Comparison of ENCODE assay signal across 8 mouse cellular contexts in genomic region chr5:30647815-30648560, GRCm38 (mm10). TPM values are rescaled to one million over a fixed set of nuclear protein-coding genes. Genes with fewer than 3 reads are reported as not detected.
DNase-seq lines count a peak whose midpoint lies in the region; ATAC-seq and TF ChIP-seq lines count a peak whose summit lies in the region.

Gene Slc35f6 (plus strand): TSS chr5:30647933.

- peak within 1 kb of the TSS; percentile 79 for H3K4me2 ChIP-seq in heart, embryonic 11.5 days
- peak within 1 kb of the TSS; percentile 94 for H3K4me2 ChIP-seq in kidney, postnatal 0 days (ENCODE audit: low read length)
- H3K4me2 ChIP-seq in liver, embryonic 11.5 days = peak within 1 kb of the TSS; percentile 94
- H3K4me2 ChIP-seq in stomach, embryonic 14.5 days (replicated peaks; ENCODE audit: low read depth, low read length) = peak within 1 kb of the TSS; percentile 67

- TF ChIP-seq CTCF in kidney, postnatal 0 days (IDR thresholded peaks at IDR 0.05; ENCODE audit: low read depth) = no peak

- H3K4me3 ChIP-seq in heart, embryonic 11.5 days (ENCODE audit: low read depth, low read length) = peak within 1 kb of the TSS; percentile 86
- H3K4me3 ChIP-seq in kidney, postnatal 0 days (replicated peaks; ENCODE audit: low read depth, low read length) = peak within 1 kb of the TSS; percentile 86
- peak within 1 kb of the TSS; percentile 79 for H3K4me3 ChIP-seq in liver, embryonic 11.5 days (ENCODE audit: low read depth, low read length)
- H3K4me3 ChIP-seq in stomach, embryonic 14.5 days (ENCODE audit: low read depth, low read length) = peak within 1 kb of the TSS; percentile 69

- H3K9me3 ChIP-seq in heart, embryonic 11.5 days (replicated peaks; ENCODE audit: control insufficient read depth, low read length) = no peaks in the 10 kb centered on the region
- no peaks in the 10 kb centered on the region for H3K9me3 ChIP-seq in kidney, postnatal 0 days (replicated peaks; ENCODE audit: low read length)
- H3K9me3 ChIP-seq in liver, embryonic 11.5 days (ENCODE audit: control insufficient read depth, low read length) = no peaks in the 10 kb centered on the region
- H3K9me3 ChIP-seq in stomach, embryonic 14.5 days (ENCODE audit: control insufficient read depth, low read depth, low read length) = no peaks in the 10 kb centered on the region

- H3K4me1 ChIP-seq in heart, embryonic 11.5 days (ENCODE audit: control insufficient read depth, insufficient read depth, low read length) = peaks cover 17% of the 10 kb centered on the region
- peaks cover 15% of the 10 kb centered on the region; the same call in 1 of the 2 replicates for H3K4me1 ChIP-seq in kidney, postnatal 0 days (replicated peaks; ENCODE audit: insufficient read depth, low read length)
- peaks cover 13% of the 10 kb centered on the region for H3K4me1 ChIP-seq in liver, embryonic 11.5 days (replicated peaks; ENCODE audit: control insufficient read depth, insufficient read depth, low read length)
- peaks cover 12% of the 10 kb centered on the region for H3K4me1 ChIP-seq in stomach, embryonic 14.5 days (ENCODE audit: control insufficient read depth, insufficient read depth, low read length)

- ATAC-seq in erythroblast, adult 5-6 weeks (replicated peaks; ENCODE audit: low FRiP score, poor library complexity, severe bottlenecking) = peak; percentile 97
- ATAC-seq in heart, embryonic 11.5 days (replicated peaks; ENCODE audit: insufficient number of reproducible peaks, low FRiP score, low TSS enrichment) = peak; percentile 84
- peak; percentile 88 for ATAC-seq in kidney, postnatal 0 days (replicated peaks; ENCODE audit: low FRiP score, low read depth)
- ATAC-seq in liver, embryonic 11.5 days (replicated peaks; ENCODE audit: low FRiP score) = peak; percentile 94
- ATAC-seq in stomach, embryonic 14.5 days (ENCODE audit: insufficient number of reproducible peaks, insufficient read depth, low FRiP score, low read depth) = peak; percentile 91

- no peaks in the 10 kb centered on the region for H3K27me3 ChIP-seq in heart, embryonic 11.5 days (ENCODE audit: control insufficient read depth, insufficient read depth, low read length)
- no peaks in the 10 kb centered on the region for H3K27me3 ChIP-seq in kidney, postnatal 0 days (ENCODE audit: insufficient read depth, low read length)
- no peaks in the 10 kb centered on the region for H3K27me3 ChIP-seq in liver, embryonic 11.5 days (replicated peaks; ENCODE audit: control insufficient read depth, insufficient read depth, low read length)
- H3K27me3 ChIP-seq in stomach, embryonic 14.5 days (ENCODE audit: control insufficient read depth, insufficient read depth, low read length) = no peaks in the 10 kb centered on the region

- H3K36me3 ChIP-seq in heart, embryonic 11.5 days (ENCODE audit: control insufficient read depth, insufficient read depth, low read length) = no peaks in the 10 kb centered on the region
- 0 out of 2 replicates have a peak, but pooled peaks cover 5% of the 10 kb centered on the region for H3K36me3 ChIP-seq in kidney, postnatal 0 days (ENCODE audit: insufficient read depth, low read length)
- H3K36me3 ChIP-seq in liver, embryonic 11.5 days (ENCODE audit: control insufficient read depth, insufficient read depth, low read length) = no peaks in the 10 kb centered on the region
- H3K36me3 ChIP-seq in stomach, embryonic 14.5 days (ENCODE audit: control insufficient read depth, insufficient read depth, low read length) = no peaks in the 10 kb centered on the region; the same call in 1 of the 2 replicates

- 1% methylated on average over 38 of the region's 38 CpGs for WGBS in heart, embryonic 11.5 days (ENCODE audit: insufficient replicate concordance)
- WGBS in kidney, postnatal 0 days = under 1% methylated on average over 38 of the region's 38 CpGs
- under 1% methylated on average over 38 of the region's 38 CpGs for WGBS in liver, embryonic 11.5 days
- under 1% methylated on average over 38 of the region's 38 CpGs for WGBS in stomach, embryonic 14.5 days

- H3K9ac ChIP-seq in heart, embryonic 11.5 days (ENCODE audit: low read depth, low read length) = peak within 1 kb of the TSS; percentile 83
- H3K9ac ChIP-seq in kidney, postnatal 0 days (ENCODE audit: low read depth, low read length) = peak within 1 kb of the TSS; percentile 78
- peak within 1 kb of the TSS; percentile 73 for H3K9ac ChIP-seq in liver, embryonic 11.5 days (ENCODE audit: low read depth, low read length)
- H3K9ac ChIP-seq in stomach, embryonic 14.5 days (replicated peaks; ENCODE audit: low read depth, low read length) = peak within 1 kb of the TSS; percentile 37

- DNase-seq in B cell, adult 2 months = peak; percentile 94 to 96
- peak; percentile 92 for DNase-seq in brain, adult 2 months (ENCODE audit: low read depth, low spot score)
- peak; percentile 91 for DNase-seq in kidney, postnatal 0 days (ENCODE audit: low spot score)
- DNase-seq in liver, embryonic 11.5 days (ENCODE audit: low spot score) = peak; percentile 91
- DNase-seq in naive thymus-derived CD4-positive, alpha-beta T cell, adult 2 months (ENCODE audit: low read depth) = peak; percentile 85

- H3K27ac ChIP-seq in heart, embryonic 11.5 days (ENCODE audit: low read depth, low read length) = peak within 1 kb of the TSS; percentile 23
- H3K27ac ChIP-seq in kidney, postnatal 0 days = peak within 1 kb of the TSS; percentile 78; the same call in 1 of the 2 replicates
- H3K27ac ChIP-seq in liver, embryonic 11.5 days (ENCODE audit: low read depth, low read length) = no peak within 1 kb of the TSS
- H3K27ac ChIP-seq in stomach, embryonic 14.5 days (ENCODE audit: low read length) = peak within 1 kb of the TSS; percentile 68; the same call in 1 of the 2 replicates

RNA-seq across cellular contexts. Expression of gene Slc35f6, which starts in this region (rescaled TPM):
- total RNA-seq in erythroblast, adult 5-6 weeks (2015; ENCODE audit: low replicate concordance) = 4.4 and 16.7 TPM in 2 replicates
- total RNA-seq in erythroblast, adult 5-6 weeks (2017; ENCODE audit: low replicate concordance) = 3.3 and 5.7 TPM in 2 replicates
- 21.6 and 22.9 TPM in 2 replicates for polyA plus RNA-seq in heart, embryonic 11.5 days (2014; fragmentation: Nextera tagmentation; extraction: Ambion mirVana)
- polyA plus RNA-seq in kidney, postnatal 0 days (2015; fragmentation: Nextera tagmentation; extraction: Ambion mirVana) = 24.8 and 26.7 TPM in 2 replicates
- polyA plus RNA-seq in liver, embryonic 11.5 days (2014; fragmentation: Nextera tagmentation; extraction: Ambion mirVana) = 17.6 and 18.6 TPM in 2 replicates
- 28.5 and 29.8 TPM in 2 replicates for polyA plus RNA-seq in stomach, embryonic 14.5 days (2014; fragmentation: Nextera tagmentation; extraction: Ambion mirVana)
